Mouse (Mus musculus) brain, embryonic 14.5 days (tissue): Measurements from ENCODE around the gene Gm38392.

ENCODE experiments used
- CTCF ChIP-seq: fragments of 200-500 bp; IDR thresholded peaks from 2 replicates; pipeline ENCODE4 v1.5.1; 2012; ENCODE audit warnings: inconsistent platforms, mild to moderate bottlenecking, moderate library complexity, borderline replicate concordance; ENCODE audit not compliant: insufficient read depth, insufficient read length; ENCODE audit errors: extremely low read depth
- POLR2A ChIP-seq: fragments of 200-500 bp; IDR thresholded peaks from 2 replicates; pipeline ENCODE4 v1.6.1; 2012; ENCODE audit warnings: mild to moderate bottlenecking, inconsistent platforms, borderline replicate concordance; ENCODE audit not compliant: poor library complexity, insufficient read depth, insufficient read length, severe bottlenecking; ENCODE audit errors: extremely low read depth

DNA sequence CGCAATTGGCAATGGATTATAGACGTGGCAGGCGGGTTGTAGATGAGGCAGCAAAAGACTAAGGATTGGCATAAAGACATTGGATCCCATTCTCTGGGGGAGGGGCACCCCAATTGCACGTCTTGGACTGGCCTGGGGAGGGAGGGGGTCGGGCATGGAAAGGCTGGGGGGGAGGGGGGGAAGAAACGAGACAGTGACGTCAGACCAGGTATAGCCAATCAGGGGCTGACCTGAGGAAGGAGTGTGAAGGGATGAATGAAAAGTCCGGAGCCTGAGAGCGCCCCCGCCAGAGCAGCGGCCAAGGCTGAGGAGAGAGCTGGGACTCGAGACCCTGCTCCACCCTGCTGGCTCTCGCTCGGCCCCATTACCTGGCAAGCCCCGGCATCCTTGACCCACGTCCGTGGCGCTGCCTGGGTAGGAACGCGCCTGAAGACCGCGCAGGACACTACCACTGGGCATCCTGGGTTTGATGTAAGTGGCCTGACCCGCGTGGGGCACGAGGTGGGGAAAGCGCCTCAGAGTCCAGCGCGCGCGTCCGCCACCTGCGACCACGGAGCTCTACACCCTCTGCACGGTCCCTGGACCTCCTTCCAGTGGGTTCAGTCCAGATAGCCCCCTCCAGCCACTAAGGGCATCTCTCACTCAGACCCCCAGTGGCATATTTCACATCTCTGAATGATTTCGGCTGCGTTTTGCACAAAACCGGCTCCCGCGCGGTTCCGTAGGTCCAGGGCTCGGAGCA, 72.6 kb downstream of the Gm38392 start:
- 0 out of 2 replicates have a peak, but pooled peaks have one; percentile 8 for TF ChIP-seq CTCF
- TF ChIP-seq POLR2A, result peak; percentile 90; the same call in 1 of the 2 replicates
